Mouse (Mus musculus): ENCODE results near the gene Btg4. TPM values are rescaled to one million over a fixed set of nuclear protein-coding genes. Genes with fewer than 3 reads are reported as not detected.

The Btg4 gene
- polyA plus RNA-seq, 1 experiment from 2014 or later: not detected

DNA sequence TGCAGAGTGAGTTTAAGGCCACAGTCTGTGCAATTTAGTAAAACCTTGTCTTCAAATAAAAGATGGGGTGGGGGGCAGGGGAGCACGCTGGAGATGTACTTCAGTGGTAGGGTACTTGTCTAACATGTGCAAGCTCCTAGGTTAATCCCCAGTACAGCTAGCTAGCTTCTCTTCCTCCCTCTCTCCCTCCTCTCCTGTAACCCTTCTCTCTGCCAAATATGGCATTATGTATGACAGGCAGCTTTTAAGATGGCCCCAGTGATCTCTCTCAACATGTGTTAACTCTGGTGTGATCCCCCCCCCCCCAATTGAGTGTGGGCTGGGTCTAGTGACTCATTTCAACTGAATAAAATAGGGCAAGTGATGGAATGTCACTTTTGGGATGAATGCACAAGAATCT, 82.7 kb downstream of the Btg4 start:
- no peaks in the 10 kb centered on the region for H3K4me1 ChIP-seq (ENCODE audit: insufficient read depth)
- DNase-seq (no peak), ATAC-seq (ENCODE audit: insufficient read depth) (no peak)
- H3K9me3 ChIP-seq (ENCODE audit: low read depth, low read length): no peaks in the 10 kb centered on the region
- no peaks in the 10 kb centered on the region for H3K36me3 ChIP-seq (ENCODE audit: insufficient read depth)
- H3K27me3 ChIP-seq (ENCODE audit: insufficient read depth, low read length): no peaks in the 10 kb centered on the region
- H3K9ac ChIP-seq: no peak overlapping the region
- no peak overlapping the region for H3K4me2 ChIP-seq
- no peak overlapping the region for H3K4me3 ChIP-seq (ENCODE audit: low read depth, low read length)
- H3K27ac ChIP-seq (ENCODE audit: low read depth): no peak overlapping the region
- no peak for TF ChIP-seq CTCF (IDR thresholded peaks at IDR 0.05; ENCODE audit: low read depth)
- WGBS: 81% methylated on average over 1 of the region's 1 CpGs

DNA sequence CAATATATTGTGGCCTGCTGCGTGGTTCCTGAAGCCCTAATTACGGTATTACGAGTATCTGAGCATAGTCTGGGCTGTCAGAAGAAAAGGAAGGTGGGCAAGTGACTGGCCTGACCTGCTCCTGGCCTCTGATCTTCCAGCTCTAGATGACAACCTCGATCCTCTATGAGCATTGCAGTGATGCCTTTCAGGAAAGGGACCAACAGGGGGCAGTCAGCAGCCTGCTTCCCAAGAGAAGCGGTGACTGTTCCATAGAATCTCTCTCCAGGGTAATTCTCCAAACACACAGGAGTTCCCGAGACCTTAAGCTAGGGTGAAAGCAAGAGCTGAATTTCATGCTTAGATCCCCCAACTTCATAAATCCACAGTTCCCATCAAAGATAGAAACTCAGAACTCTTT, 83.5 kb downstream of the Btg4 start:
- DNase-seq (no peak), ATAC-seq (ENCODE audit: insufficient read depth) (no peak)
- Histone ChIP-seq H3K27ac (ENCODE audit: low read depth) (no peak overlapping the region), H3K4me1 (ENCODE audit: insufficient read depth) (no peaks in the 10 kb centered on the region), H3K9ac (no peak overlapping the region), H3K36me3 (ENCODE audit: insufficient read depth) (no peaks in the 10 kb centered on the region), H3K9me3 (ENCODE audit: low read depth, low read length) (no peaks in the 10 kb centered on the region), H3K4me2 (no peak overlapping the region), H3K27me3 (ENCODE audit: insufficient read depth, low read length) (no peaks in the 10 kb centered on the region), H3K4me3 (ENCODE audit: low read depth, low read length) (no peak overlapping the region)
- TF ChIP-seq CTCF (IDR thresholded peaks at IDR 0.05; ENCODE audit: low read depth): peak; percentile 44
- WGBS: 66% methylated on average over 6 of the region's 6 CpGs

DNA sequence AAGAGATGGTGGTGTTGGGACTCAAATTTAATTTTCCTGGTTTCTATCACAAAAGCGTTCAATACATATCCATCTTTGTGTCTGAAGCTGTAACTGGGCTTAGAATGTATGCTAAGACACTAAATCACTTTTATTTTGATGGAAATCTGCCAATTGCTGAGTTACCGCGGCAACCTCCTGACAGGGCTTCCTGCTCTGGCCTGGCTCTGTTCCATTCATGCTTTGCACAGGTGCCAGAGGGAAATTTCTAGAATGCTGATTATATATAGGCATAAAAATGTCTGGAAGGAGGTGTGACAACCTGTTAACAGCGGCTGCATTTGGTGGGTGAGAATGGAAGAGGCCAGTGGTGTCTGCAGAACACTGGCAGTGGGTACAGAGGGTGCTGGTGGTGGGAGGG, 85.8 kb downstream of the Btg4 start:
- TF ChIP-seq CTCF (IDR thresholded peaks at IDR 0.05; ENCODE audit: low read depth): no peak
- no peaks in the 10 kb centered on the region for H3K36me3 ChIP-seq (ENCODE audit: insufficient read depth)
- H3K4me1 ChIP-seq (ENCODE audit: insufficient read depth): no peaks in the 10 kb centered on the region
- peak; percentile 66 for DNase-seq
- no peak overlapping the region for H3K9ac ChIP-seq
- H3K27ac ChIP-seq (ENCODE audit: low read depth): no peak overlapping the region
- H3K9me3 ChIP-seq (ENCODE audit: low read depth, low read length): no peaks in the 10 kb centered on the region
- H3K27me3 ChIP-seq (ENCODE audit: insufficient read depth, low read length): no peaks in the 10 kb centered on the region
- no peak overlapping the region for H3K4me3 ChIP-seq (ENCODE audit: low read depth, low read length)
- 61% methylated on average over 4 of the region's 4 CpGs for WGBS
- H3K4me2 ChIP-seq: no peak overlapping the region
- ATAC-seq (ENCODE audit: insufficient read depth): no peak

DNA sequence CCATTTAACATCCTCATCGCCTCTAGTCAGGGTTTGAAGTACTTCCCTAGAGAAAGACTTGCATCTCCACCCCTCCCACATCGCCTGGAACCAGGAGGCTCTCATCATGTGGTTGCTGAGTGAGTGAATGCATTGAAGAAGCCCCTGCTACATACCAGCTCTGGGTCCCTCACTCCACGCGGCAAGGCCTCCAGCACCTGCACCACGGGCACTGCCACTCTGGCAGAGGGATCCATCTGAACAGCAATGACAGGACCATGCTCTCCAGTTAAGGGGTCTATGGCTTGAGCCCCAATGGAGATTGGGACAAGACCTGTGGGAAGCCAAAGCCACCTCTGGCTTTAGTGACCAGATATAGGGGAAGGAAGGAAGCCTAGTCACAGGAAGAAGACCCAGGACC, 86.6 kb downstream of the Btg4 start:
- Histone ChIP-seq H3K4me2 (no peak overlapping the region), H3K4me3 (ENCODE audit: low read depth, low read length) (no peak overlapping the region), H3K27ac (ENCODE audit: low read depth) (no peak overlapping the region), H3K27me3 (ENCODE audit: insufficient read depth, low read length) (no peaks in the 10 kb centered on the region), H3K4me1 (ENCODE audit: insufficient read depth) (no peaks in the 10 kb centered on the region), H3K9ac (no peak overlapping the region), H3K36me3 (ENCODE audit: insufficient read depth) (no peaks in the 10 kb centered on the region), H3K9me3 (ENCODE audit: low read depth, low read length) (no peaks in the 10 kb centered on the region)
- no peak for DNase-seq
- ATAC-seq (ENCODE audit: insufficient read depth): no peak
- 76% methylated on average over 5 of the region's 5 CpGs for WGBS
- TF ChIP-seq CTCF (IDR thresholded peaks at IDR 0.05; ENCODE audit: low read depth): no peak

DNA sequence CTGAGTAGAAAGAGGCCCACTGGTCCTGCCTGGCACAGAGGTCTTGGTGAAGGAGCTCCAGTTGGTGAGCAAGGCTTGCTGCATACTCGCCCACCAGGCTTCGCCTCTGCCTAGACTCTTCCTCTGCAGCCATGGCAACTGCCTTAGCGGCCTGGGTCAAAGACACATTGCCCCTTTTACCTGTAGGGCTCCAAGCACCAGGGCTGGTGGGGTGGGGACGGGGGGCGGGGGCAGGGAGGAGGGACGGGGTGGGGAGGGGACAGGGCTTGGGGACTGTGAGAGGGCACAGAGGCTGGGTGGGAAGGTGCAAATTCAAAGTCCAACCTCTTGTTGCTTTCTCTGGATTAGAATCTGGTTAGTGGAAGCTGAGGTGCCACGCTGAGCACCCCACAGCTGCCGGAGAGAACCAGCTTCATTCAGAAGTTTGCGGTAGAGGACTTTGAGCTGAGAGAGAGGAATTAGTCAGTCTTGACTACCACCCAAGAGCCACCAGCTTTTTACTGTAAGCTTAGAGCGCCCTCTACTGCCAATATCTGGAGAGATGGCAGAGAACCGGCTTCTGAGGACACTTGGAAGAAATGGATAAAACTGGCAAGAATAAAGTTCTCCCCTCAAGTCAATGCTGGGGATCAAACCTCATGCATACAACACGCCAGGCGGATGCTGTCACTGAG, 91.5 kb downstream of the Btg4 start:
- Histone ChIP-seq H3K4me3 (ENCODE audit: low read depth, low read length) (no peak overlapping the region), H3K36me3 (ENCODE audit: insufficient read depth) (no peaks in the 10 kb centered on the region), H3K4me1 (ENCODE audit: insufficient read depth) (no peaks in the 10 kb centered on the region), H3K4me2 (peak overlapping the region; percentile 18; the same call in 1 of the 2 replicates), H3K27ac (ENCODE audit: low read depth) (no peak overlapping the region), H3K9ac (no peak overlapping the region), H3K9me3 (ENCODE audit: low read depth, low read length) (no peaks in the 10 kb centered on the region), H3K27me3 (ENCODE audit: insufficient read depth, low read length) (no peaks in the 10 kb centered on the region; the same call in 1 of the 2 replicates)
- DNase-seq: peak; percentile 95
- peak; percentile 48; the same call in 1 of the 2 replicates for ATAC-seq (ENCODE audit: insufficient read depth)
- 20% methylated on average over 13 of the region's 13 CpGs for WGBS
- TF ChIP-seq CTCF (IDR thresholded peaks at IDR 0.05; ENCODE audit: low read depth): peak; percentile 78

DNA sequence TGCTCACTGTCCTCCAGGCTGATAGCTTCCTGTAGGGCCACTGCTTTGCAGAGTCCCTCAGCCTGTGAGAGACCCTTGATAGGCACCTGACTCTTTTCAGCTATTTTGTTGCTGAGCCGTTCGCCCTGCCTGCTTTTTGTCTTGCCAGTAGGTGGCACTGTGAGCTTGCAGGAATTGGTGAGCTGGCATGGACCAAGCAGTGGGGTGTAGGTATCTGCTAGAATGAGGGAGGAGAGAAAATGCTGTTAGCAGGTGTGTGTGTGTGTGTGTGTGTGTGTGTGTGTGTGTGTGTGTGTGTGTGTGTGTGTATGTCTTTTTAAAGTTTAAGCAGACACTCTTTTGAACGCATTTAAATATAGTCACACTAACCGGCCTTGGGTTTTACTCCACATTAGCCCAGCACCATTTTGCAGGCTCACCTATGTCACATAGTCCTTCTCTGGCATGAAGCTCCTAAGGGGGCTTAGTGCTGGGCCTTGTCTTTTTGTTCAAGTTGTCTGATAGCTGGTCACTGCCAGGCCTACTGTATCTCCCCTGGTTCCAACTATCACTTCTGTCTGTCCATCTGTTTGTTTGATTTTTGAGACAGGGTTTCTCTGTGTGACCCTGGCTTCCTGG, 101.2 kb downstream of the Btg4 start:
- Histone ChIP-seq H3K27ac (ENCODE audit: low read depth) (no peak overlapping the region), H3K4me1 (ENCODE audit: insufficient read depth) (no peaks in the 10 kb centered on the region), H3K9ac (no peak overlapping the region), H3K4me3 (ENCODE audit: low read depth, low read length) (no peak overlapping the region), H3K27me3 (ENCODE audit: insufficient read depth, low read length) (0 out of 2 replicates have a peak, but pooled peaks cover 6% of the 10 kb centered on the region), H3K4me2 (no peak overlapping the region), H3K9me3 (ENCODE audit: low read depth, low read length) (no peaks in the 10 kb centered on the region), H3K36me3 (ENCODE audit: insufficient read depth) (no peaks in the 10 kb centered on the region)
- WGBS: 17% methylated on average over 4 of the region's 4 CpGs
- peak; percentile 98 for TF ChIP-seq CTCF (IDR thresholded peaks at IDR 0.05; ENCODE audit: low read depth)
- DNase-seq: peak; percentile 86
- peak; percentile 79 for ATAC-seq (ENCODE audit: insufficient read depth)

DNA sequence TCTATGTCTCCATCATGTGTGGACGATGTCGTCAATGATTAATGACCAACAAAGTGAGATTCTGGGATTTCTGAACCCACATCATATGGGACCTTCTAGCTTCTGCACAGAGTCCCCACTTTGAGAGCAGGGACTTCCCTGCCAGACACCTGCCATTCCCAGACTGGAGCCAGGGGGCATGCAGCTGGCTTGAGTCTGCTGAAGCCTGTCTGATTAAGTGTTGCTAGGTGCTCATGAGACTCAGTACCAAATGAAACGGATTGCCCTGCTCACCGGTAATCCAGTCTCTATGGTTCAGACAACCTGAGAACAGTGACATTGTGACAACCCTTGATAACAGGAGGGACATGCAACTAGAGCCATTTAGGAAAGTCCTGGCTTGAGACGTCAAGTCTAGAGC, 103.3 kb downstream of the Btg4 start:
- Histone ChIP-seq H3K9ac (no peak overlapping the region), H3K27ac (ENCODE audit: low read depth) (no peak overlapping the region), H3K27me3 (ENCODE audit: insufficient read depth, low read length) (0 out of 2 replicates have a peak, but pooled peaks cover 6% of the 10 kb centered on the region), H3K4me1 (ENCODE audit: insufficient read depth) (0 out of 2 replicates have a peak, but pooled peaks cover 5% of the 10 kb centered on the region), H3K4me2 (no peak overlapping the region), H3K9me3 (ENCODE audit: low read depth, low read length) (no peaks in the 10 kb centered on the region), H3K4me3 (ENCODE audit: low read depth, low read length) (no peak overlapping the region), H3K36me3 (ENCODE audit: insufficient read depth) (no peaks in the 10 kb centered on the region)
- peak; percentile 30; the same call in 1 of the 2 replicates for TF ChIP-seq CTCF (IDR thresholded peaks at IDR 0.05; ENCODE audit: low read depth)
- WGBS: 81% methylated on average over 5 of the region's 5 CpGs
- DNase-seq (no peak), ATAC-seq (ENCODE audit: insufficient read depth) (no peak)
